In genomic region chr4:105015496-105015895, GRCm38 (mm10) we compare ENCODE assay signal across 20 mouse cellular contexts.
"Had no signal": no experiment of that assay in that cellular context is flagged by ENCODE, and none has a peak within 500 bp of the region (broad histone marks: within the 10 kb centered on the region; RNA-seq: fewer than 3 reads in every experiment).

No protein-coding gene starts in this region.

- H3K4me3 ChIP-seq: layer of hippocampus, adult 2 months; limb, embryonic 15.5 days; liver, embryonic 12.5 days; liver, embryonic 15.5 days; midbrain, embryonic 12.5 days; midbrain, embryonic 15.5 days; neural tube, embryonic 12.5 days; neural tube, embryonic 15.5 days had no signal

- ATAC-seq: intestine, postnatal 0 days; liver, embryonic 12.5 days; midbrain, embryonic 15.5 days had no signal

- H3K9me3 ChIP-seq: limb, embryonic 15.5 days; liver, embryonic 12.5 days; liver, embryonic 15.5 days; midbrain, embryonic 12.5 days; midbrain, embryonic 15.5 days; neural tube, embryonic 12.5 days; neural tube, embryonic 15.5 days had no signal

- H3K9ac ChIP-seq: limb, embryonic 15.5 days; liver, embryonic 12.5 days; liver, embryonic 15.5 days; midbrain, embryonic 12.5 days; midbrain, embryonic 15.5 days; neural tube, embryonic 12.5 days; neural tube, embryonic 15.5 days had no signal

- H3K36me3 ChIP-seq: limb, embryonic 15.5 days; liver, embryonic 12.5 days; liver, embryonic 15.5 days; midbrain, embryonic 12.5 days; midbrain, embryonic 15.5 days; neural tube, embryonic 12.5 days had no signal

- DNase-seq: kidney, adult 2 months; kidney, postnatal 25 days; layer of hippocampus, adult 9-11 months; right cerebral cortex, adult 18-20 months; right cerebral cortex, postnatal 14 days; right cerebral cortex, postnatal 4 days; thymus, adult 2 months; thymus, postnatal 25 days had no signal

- H3K4me2 ChIP-seq: limb, embryonic 15.5 days; liver, embryonic 12.5 days; liver, embryonic 15.5 days; midbrain, embryonic 12.5 days; midbrain, embryonic 15.5 days; neural tube, embryonic 12.5 days; neural tube, embryonic 15.5 days had no signal

- H3K27ac ChIP-seq: kidney, postnatal 0 days; layer of hippocampus, adult 2 months; limb, embryonic 15.5 days; liver, embryonic 12.5 days; liver, embryonic 15.5 days; macrophage; midbrain, embryonic 12.5 days; midbrain, embryonic 15.5 days; neural tube, embryonic 12.5 days; neural tube, embryonic 15.5 days; stomach, postnatal 0 days had no signal

- H3K4me1 ChIP-seq: limb, embryonic 15.5 days; liver, embryonic 12.5 days; liver, embryonic 15.5 days; midbrain, embryonic 12.5 days; midbrain, embryonic 15.5 days; neural tube, embryonic 12.5 days; neural tube, embryonic 15.5 days had no signal

- H3K27me3 ChIP-seq: limb, embryonic 15.5 days; liver, embryonic 12.5 days; liver, embryonic 15.5 days; midbrain, embryonic 12.5 days; midbrain, embryonic 15.5 days; neural tube, embryonic 12.5 days; neural tube, embryonic 15.5 days had no signal
